Mouse (Mus musculus) myocyte (in vitro differentiated cells): ENCODE measurements around the gene Cldn1. TPM values are rescaled to one million over a fixed set of nuclear protein-coding genes. Genes with fewer than 3 reads are reported as not detected.

Source experiments
- H3K27me3 ChIP-seq: one replicate; pipeline ENCODE4 v1.6.1; 2011; ENCODE audit not compliant: control insufficient read depth, insufficient read depth, insufficient read length
- H3K36me3 ChIP-seq: one replicate; pipeline ENCODE4 v1.6.1; 2011; ENCODE audit not compliant: control insufficient read depth, insufficient read depth
- H3K4me2 ChIP-seq: one replicate; pipeline ENCODE4 v1.6.1; 2011; ENCODE audit warnings: low read depth, control low read depth
- H3K4me3 ChIP-seq: one replicate; pipeline ENCODE4 v1.5.1; 2011; ENCODE audit warnings: mild to moderate bottlenecking, control low read depth, moderate library complexity
- H3K79me2 ChIP-seq: one replicate; pipeline ENCODE4 v1.6.1; 2011; ENCODE audit not compliant: control insufficient read depth, insufficient read depth
- H3ac ChIP-seq: one replicate; pipeline ENCODE4 v1.6.1; 2011; ENCODE audit not compliant: control insufficient read depth, insufficient read length
- CEBPB ChIP-seq: IDR thresholded peaks from 2 replicates; pipeline ENCODE4 v1.6.1; 2011; ENCODE audit warnings: mild to moderate bottlenecking, moderate library complexity; ENCODE audit not compliant: poor library complexity, insufficient read depth, severe bottlenecking
- E2F4 ChIP-seq: IDR thresholded peaks from one replicate; pipeline ENCODE4 v1.6.1; 2011; ENCODE audit warnings: mild to moderate bottlenecking, control low read depth, moderate library complexity; ENCODE audit not compliant: insufficient read depth
- MAX ChIP-seq: IDR thresholded peaks from one replicate; pipeline ENCODE4 v1.6.1; 2011; ENCODE audit warnings: low read depth, mild to moderate bottlenecking, control low read depth
- MYOD1 ChIP-seq, 3 experiments: IDR thresholded peaks; one replicate each; pipeline ENCODE4 v1.6.1; 2011; ENCODE audit warnings: control low read depth in 2 of 3, low read depth in 2 of 3, mild to moderate bottlenecking in 2 of 3, moderate library complexity in 1 of 3; ENCODE audit not compliant: insufficient read length in 2 of 3, control insufficient read depth in 1 of 3
- MYOG ChIP-seq, 3 experiments: IDR thresholded peaks; one replicate each; pipeline ENCODE4 v1.6.1; 2011; ENCODE audit warnings: control low read depth in 2 of 3, low read depth in 2 of 3, mild to moderate bottlenecking in 2 of 3; ENCODE audit not compliant: insufficient read length in 2 of 3, control insufficient read depth in 1 of 3, insufficient read depth in 1 of 3
- POLR2A ChIP-seq: IDR thresholded peaks from one replicate; pipeline ENCODE4 v1.6.1; 2011; ENCODE audit warnings: low read depth, mild to moderate bottlenecking, control low read depth, moderate library complexity; ENCODE audit not compliant: insufficient read length
- POLR2AphosphoS2 ChIP-seq: IDR thresholded peaks from one replicate; pipeline ENCODE4 v1.6.1; 2011; ENCODE audit warnings: low read depth, control low read depth; ENCODE audit not compliant: insufficient read length
- REST ChIP-seq: IDR thresholded peaks from one replicate; pipeline ENCODE4 v1.6.1; 2011; ENCODE audit warnings: mild to moderate bottlenecking, control low read depth, moderate library complexity; ENCODE audit not compliant: insufficient read depth, insufficient read length
- SRF ChIP-seq: IDR thresholded peaks from one replicate; pipeline ENCODE4 v1.6.1; 2011; ENCODE audit warnings: low read depth; ENCODE audit not compliant: control insufficient read depth, insufficient read length
- TCF12 ChIP-seq: IDR thresholded peaks from one replicate; pipeline ENCODE4 v1.6.1; 2011; ENCODE audit warnings: mild to moderate bottlenecking, control low read depth; ENCODE audit not compliant: poor library complexity, insufficient read depth, severe bottlenecking
- TCF3 ChIP-seq: IDR thresholded peaks from one replicate; pipeline ENCODE4 v1.6.1; 2011; ENCODE audit warnings: low read depth, control low read depth; ENCODE audit not compliant: insufficient read length
- USF1 ChIP-seq: IDR thresholded peaks from one replicate; pipeline ENCODE4 v1.6.1; 2011; ENCODE audit warnings: low read depth, mild to moderate bottlenecking, control low read depth, moderate library complexity
- polyA plus RNA-seq: library from polyadenylated mRNA; unstranded; fragments of >200 nt; fragmentation: generic; extraction: Trizol; gene quantifications from one replicate; pipeline ENCODE4 v1.2.1, GENCODE M21; 2012; ENCODE audit warnings: missing spikeins

The Cldn1 gene
- polyA plus RNA-seq, 1 experiment: 0.02 TPM

GRCm38 (mm10) chr16:26370127-26370526 lies 1.5 kb downstream of the Cldn1 start:
- Histone ChIP-seq H3K36me3 (no peaks in the 10 kb centered on the region), H3ac (no peak overlapping the region), H3K27me3 (no peaks in the 10 kb centered on the region), H3K4me3 (no peak overlapping the region), H3K4me2 (no peak overlapping the region), H3K79me2 (no peaks in the 10 kb centered on the region)
- TF ChIP-seq MAX: no peak
- TF ChIP-seq CEBPB: no peak
- no peak for TF ChIP-seq POLR2A
- TF ChIP-seq E2F4: no peak
- TF ChIP-seq MYOD1 (IDR thresholded peaks at IDR 0.05; ENCODE audit: control insufficient read depth in 1 of 3, insufficient read length in 2 of 3, low read depth in 2 of 3): no peak
- no peak for TF ChIP-seq POLR2AphosphoS2
- no peak for TF ChIP-seq TCF12
- no peak for TF ChIP-seq MYOG (IDR thresholded peaks at IDR 0.05; ENCODE audit: control insufficient read depth in 1 of 3, insufficient read depth in 1 of 3, insufficient read length in 2 of 3, low read depth in 2 of 3)
- no peak for TF ChIP-seq REST

- no peak overlapping the region for H3K4me2 ChIP-seq
- no peak for TF ChIP-seq CEBPB
- TF ChIP-seq MAX: no peak
- TF ChIP-seq MYOD1 (IDR thresholded peaks at IDR 0.05; ENCODE audit: control insufficient read depth in 1 of 3, insufficient read length in 2 of 3, low read depth in 2 of 3): no peak
- TF ChIP-seq TCF12: no peak
- no peak for TF ChIP-seq POLR2AphosphoS2
- no peak for TF ChIP-seq TCF3
- TF ChIP-seq E2F4: no peak
- no peak for TF ChIP-seq POLR2A
- TF ChIP-seq SRF: no peak
- no peak for TF ChIP-seq USF1
- TF ChIP-seq MYOG (IDR thresholded peaks at IDR 0.05; ENCODE audit: control insufficient read depth in 1 of 3, insufficient read depth in 1 of 3, insufficient read length in 2 of 3, low read depth in 2 of 3): no peak
- no peak for TF ChIP-seq REST
- no peak overlapping the region for H3K4me3 ChIP-seq
- H3K27me3 ChIP-seq: no peaks in the 10 kb centered on the region
- no peak overlapping the region for H3ac ChIP-seq
- H3K36me3 ChIP-seq: no peaks in the 10 kb centered on the region
- H3K79me2 ChIP-seq: no peaks in the 10 kb centered on the region
Measured at GRCm38 (mm10) chr16:26369044-26369730, 2.5 kb downstream of the Cldn1 start.

GRCm38 (mm10) chr16:26368121-26368520 lies 3.5 kb downstream of the Cldn1 start:
- TF ChIP-seq E2F4: no peak
- TF ChIP-seq USF1: no peak
- no peak for TF ChIP-seq TCF3
- no peak for TF ChIP-seq MYOD1 (IDR thresholded peaks at IDR 0.05; ENCODE audit: control insufficient read depth in 1 of 3, insufficient read length in 2 of 3, low read depth in 2 of 3)
- TF ChIP-seq REST: no peak
- TF ChIP-seq POLR2A: no peak
- TF ChIP-seq MYOG (IDR thresholded peaks at IDR 0.05; ENCODE audit: control insufficient read depth in 1 of 3, insufficient read depth in 1 of 3, insufficient read length in 2 of 3, low read depth in 2 of 3): no peak
- TF ChIP-seq CEBPB: no peak
- no peak for TF ChIP-seq SRF
- no peak for TF ChIP-seq MAX
- TF ChIP-seq TCF12: no peak
- TF ChIP-seq POLR2AphosphoS2: no peak
- H3K27me3 ChIP-seq: no peaks in the 10 kb centered on the region

GRCm38 (mm10) chr16:26360694-26361093 lies 10.9 kb downstream of the Cldn1 start:
- TF ChIP-seq TCF12: no peak
- no peak for TF ChIP-seq MYOG (IDR thresholded peaks at IDR 0.05; ENCODE audit: control insufficient read depth in 1 of 3, insufficient read depth in 1 of 3, insufficient read length in 2 of 3, low read depth in 2 of 3)
- TF ChIP-seq POLR2A: no peak
- TF ChIP-seq USF1: no peak
- no peak for TF ChIP-seq CEBPB
- TF ChIP-seq SRF: no peak
- TF ChIP-seq POLR2AphosphoS2: no peak
- no peak for TF ChIP-seq TCF3
- no peak for TF ChIP-seq REST
- TF ChIP-seq E2F4: no peak
- no peak for TF ChIP-seq MAX
- no peak for TF ChIP-seq MYOD1 (IDR thresholded peaks at IDR 0.05; ENCODE audit: control insufficient read depth in 1 of 3, insufficient read length in 2 of 3, low read depth in 2 of 3)
- Histone ChIP-seq H3K79me2 (no peaks in the 10 kb centered on the region), H3ac (no peak overlapping the region), H3K4me3 (no peak overlapping the region), H3K36me3 (no peaks in the 10 kb centered on the region), H3K4me2 (no peak overlapping the region), H3K27me3 (no peaks in the 10 kb centered on the region)

More at GRCm38 (mm10) chr16:26368121-26368520, 3.5 kb downstream of the Cldn1 start:
- Histone ChIP-seq H3ac (no peak overlapping the region), H3K4me3 (no peak overlapping the region), H3K79me2 (no peaks in the 10 kb centered on the region), H3K4me2 (no peak overlapping the region), H3K36me3 (no peaks in the 10 kb centered on the region)

GRCm38 (mm10) chr16:26359619-26360018 lies 12.0 kb downstream of the Cldn1 start:
- TF ChIP-seq SRF (no peak), POLR2A (no peak), POLR2AphosphoS2 (no peak), MAX (no peak), CEBPB (no peak), MYOD1 (IDR thresholded peaks at IDR 0.05; ENCODE audit: control insufficient read depth in 1 of 3, insufficient read length in 2 of 3, low read depth in 2 of 3) (no peak), USF1 (no peak)
- H3K27me3 ChIP-seq: no peaks in the 10 kb centered on the region
- no peaks in the 10 kb centered on the region for H3K79me2 ChIP-seq
- no peak overlapping the region for H3ac ChIP-seq
- no peaks in the 10 kb centered on the region for H3K36me3 ChIP-seq
- H3K4me3 ChIP-seq: no peak overlapping the region
- H3K4me2 ChIP-seq: no peak overlapping the region
